Mouse (Mus musculus) hindbrain, embryonic 13.5 days (tissue): ENCODE data around the gene Vmn2r24. TPM values are rescaled to one million over a fixed set of nuclear protein-coding genes. Genes with fewer than 3 reads are reported as not detected.
"Not testable (repeated sequence)": the region's sequence is repeated elsewhere in the genome, so short reads cannot be mapped to it uniquely, and the experiment has no call there.

Experiments
- ATAC-seq: fragments of 200-750 bp; cut with Nextera tagmentation; 2 replicates; pipeline ENCODE4 v1.8.0; 2017; ENCODE audit warnings: moderate TSS enrichment; ENCODE audit not compliant: low FRiP score
- H3K27ac ChIP-seq: fragments of 300-500 bp; sonication (generic); 2 replicates; pipeline ENCODE4 v1.5.1; 2015; ENCODE audit warnings: inconsistent platforms, mild to moderate bottlenecking, moderate library complexity
- H3K27me3 ChIP-seq: fragments of 300-500 bp; sonication (generic); 2 replicates; pipeline ENCODE4 v1.6.1; 2015; ENCODE audit warnings: mild to moderate bottlenecking, inconsistent platforms
- H3K36me3 ChIP-seq: fragments of 300-500 bp; sonication (generic); 2 replicates; pipeline ENCODE4 v1.6.1; 2015; ENCODE audit warnings: mild to moderate bottlenecking, inconsistent platforms
- H3K4me1 ChIP-seq: fragments of 300-500 bp; sonication (generic); replicated peaks from 2 replicates; pipeline ENCODE4 v1.6.1; 2015; ENCODE audit warnings: inconsistent platforms
- H3K4me2 ChIP-seq: fragments of 300-500 bp; sonication (generic); 2 replicates; pipeline ENCODE4 v1.6.1; 2015; ENCODE audit warnings: inconsistent platforms, mild to moderate bottlenecking, moderate library complexity
- H3K4me3 ChIP-seq: fragments of 300-500 bp; sonication (generic); 2 replicates; pipeline ENCODE4 v1.5.1; 2015; ENCODE audit warnings: mild to moderate bottlenecking, inconsistent platforms
- H3K9ac ChIP-seq: fragments of 300-500 bp; sonication (generic); 2 replicates; pipeline ENCODE4 v1.6.1; 2015; ENCODE audit warnings: mild to moderate bottlenecking, inconsistent platforms
- H3K9me3 ChIP-seq: fragments of 300-500 bp; sonication (generic); 2 replicates; pipeline ENCODE4 v1.6.1; 2016; ENCODE audit warnings: inconsistent platforms
- WGBS: fragments of 180-500 bp; shearing (Covaris S2); methylation state at CpG from one replicate; pipeline ENCODE4 v1.1.7; 2015; 5-methylcytosine and 5-hydroxymethylcytosine counted together
- polyA plus RNA-seq: library from polyadenylated mRNA; unstranded; fragments of >200 nt; fragmentation: Nextera tagmentation; extraction: Ambion mirVana; gene quantifications from 2 replicates; pipeline ENCODE4 v1.2.1, GENCODE M21; 2015

Gene Vmn2r24
- polyA plus RNA-seq, result not detected in 2 replicates

GRCm38 (mm10) chr6:123778579-123778978 lies at the start of gene Vmn2r24:
Gene Vmn2r24 (plus strand): TSS chr6:123778879.
- Histone ChIP-seq H3K9me3 (no peaks in the 10 kb centered on the region), H3K9ac (no peak within 1 kb of the TSS), H3K4me2 (no peak within 1 kb of the TSS), H3K4me3 (no peak within 1 kb of the TSS), H3K4me1 (no peaks in the 10 kb centered on the region), H3K27ac (no peak within 1 kb of the TSS), H3K27me3 (no peaks in the 10 kb centered on the region), H3K36me3 (no peaks in the 10 kb centered on the region)
- WGBS, result 90% methylated on average over 1 of the region's 1 CpGs
- ATAC-seq, result no peak

- Histone ChIP-seq H3K9ac (no peak overlapping the region), H3K27me3 (no peaks in the 10 kb centered on the region), H3K4me1 (no peaks in the 10 kb centered on the region), H3K9me3 (no peaks in the 10 kb centered on the region), H3K4me2 (no peak overlapping the region), H3K4me3 (no peak overlapping the region), H3K36me3 (no peaks in the 10 kb centered on the region), H3K27ac (no peak overlapping the region)
- WGBS, result 92% methylated on average over 3 of the region's 3 CpGs
- ATAC-seq, result no peak
Observed at GRCm38 (mm10) chr6:123770031-123770430, 8.6 kb upstream of the Vmn2r24 start.

- H3K27ac ChIP-seq, result no peak overlapping the region
- ATAC-seq, result no peak
- WGBS, result 64% methylated on average over 2 of the region's 2 CpGs
Observed at GRCm38 (mm10) chr6:123784857-123785256, 6.2 kb downstream of the Vmn2r24 start.

GRCm38 (mm10) chr6:123793746-123794145 lies 15.1 kb downstream of the Vmn2r24 start:
- Histone ChIP-seq H3K27ac (no peak overlapping the region), H3K4me1 (no peaks in the 10 kb centered on the region), H3K4me3 (no peak overlapping the region), H3K9ac (no peak overlapping the region), H3K27me3 (no peaks in the 10 kb centered on the region), H3K36me3 (no peaks in the 10 kb centered on the region), H3K4me2 (no peak overlapping the region), H3K9me3 (no peaks in the 10 kb centered on the region)
- ATAC-seq, result no peak
- 37% methylated on average over 9 of the region's 9 CpGs for WGBS

More at GRCm38 (mm10) chr6:123784857-123785256, 6.2 kb downstream of the Vmn2r24 start:
- Histone ChIP-seq H3K4me2 (no peak overlapping the region), H3K9ac (no peak overlapping the region), H3K27me3 (no peaks in the 10 kb centered on the region), H3K4me3 (no peak overlapping the region), H3K4me1 (no peaks in the 10 kb centered on the region), H3K9me3 (no peaks in the 10 kb centered on the region), H3K36me3 (no peaks in the 10 kb centered on the region)

GRCm38 (mm10) chr6:123810291-123810690 lies 31.6 kb downstream of the Vmn2r24 start:
- H3K4me1 ChIP-seq, H3K27ac ChIP-seq, H3K9ac ChIP-seq, H3K4me3 ChIP-seq, H3K9me3 ChIP-seq, H3K36me3 ChIP-seq, H3K27me3 ChIP-seq, H3K4me2 ChIP-seq, ATAC-seq: not testable (repeated sequence)

GRCm38 (mm10) chr6:123819951-123820350 lies 41.3 kb downstream of the Vmn2r24 start:
- WGBS, result 83% methylated on average over 8 of the region's 8 CpGs
- no peak overlapping the region for H3K4me2 ChIP-seq
- H3K27ac ChIP-seq, result no peak overlapping the region
- H3K36me3 ChIP-seq, result no peaks in the 10 kb centered on the region
- ATAC-seq, result no peak
- no peak overlapping the region for H3K9ac ChIP-seq
- no peaks in the 10 kb centered on the region for H3K27me3 ChIP-seq
- no peak overlapping the region for H3K4me3 ChIP-seq
- peaks cover 3% of the 10 kb centered on the region; the same call in 1 of the 2 replicates for H3K9me3 ChIP-seq
- no peaks in the 10 kb centered on the region for H3K4me1 ChIP-seq

- H3K9me3 ChIP-seq, H3K27me3 ChIP-seq, H3K4me2 ChIP-seq, ATAC-seq, H3K27ac ChIP-seq, H3K9ac ChIP-seq, H3K4me3 ChIP-seq, H3K4me1 ChIP-seq, H3K36me3 ChIP-seq: not testable (repeated sequence)
- WGBS, result 66% methylated on average over 1 of the region's 2 CpGs
Observed at GRCm38 (mm10) chr6:123853363-123853762, 74.7 kb downstream of the Vmn2r24 start, which contains the start of gene Vmn2r25. Gene Vmn2r25 (minus strand): TSS chr6:123853463.

Other genes starting within 250 kb of the Vmn2r24 start
- not detected in 2 replicates for gene Vmn2r21, start 245.5 kb upstream of the Vmn2r24 start, polyA plus RNA-seq
- gene Vmn2r22, start 128.2 kb upstream of the Vmn2r24 start, polyA plus RNA-seq, result not detected in 2 replicates
- gene Vmn2r23, start 76.2 kb upstream of the Vmn2r24 start, polyA plus RNA-seq, result not detected in 2 replicates
- not detected in 2 replicates for gene Vmn2r25, start 74.6 kb downstream of the Vmn2r24 start, polyA plus RNA-seq
- not detected in 2 replicates for gene Vmn2r26, start 245.7 kb downstream of the Vmn2r24 start, polyA plus RNA-seq